Mouse (Mus musculus): ENCODE results near the gene Gli2. TPM values are rescaled to one million over a fixed set of nuclear protein-coding genes. Genes with fewer than 3 reads are reported as not detected.

Gli2 gene
- polyA plus RNA-seq, 1 experiment = 1.6 TPM

GRCm38 (mm10) chr1:118913414-118914385 lies 139.7 kb downstream of the Gli2 start:
- Histone ChIP-seq H3K4me3 (ENCODE audit: insufficient read depth, low read length) (no peak overlapping the region), H3K4me1 (ENCODE audit: control insufficient read depth, insufficient read depth, low read length) (no peaks in the 10 kb centered on the region), H3K27ac (ENCODE audit: insufficient read depth, low read length) (0 out of 2 replicates have a peak overlapping the region, but pooled peaks have one; percentile 10)
- no peak for TF ChIP-seq POLR2A (IDR thresholded peaks at IDR 0.05; ENCODE audit: extremely low read depth, insufficient read depth, low read length)
- no peak for TF ChIP-seq CTCF (IDR thresholded peaks at IDR 0.05; ENCODE audit: extremely low read depth, insufficient read depth, low read length)

- Histone ChIP-seq H3K4me3 (ENCODE audit: insufficient read depth, low read length) (no peak overlapping the region), H3K27ac (ENCODE audit: insufficient read depth, low read length) (no peak overlapping the region), H3K4me1 (ENCODE audit: control insufficient read depth, insufficient read depth, low read length) (no peaks in the 10 kb centered on the region)
- no peak for TF ChIP-seq POLR2A (IDR thresholded peaks at IDR 0.05; ENCODE audit: extremely low read depth, insufficient read depth, low read length)
- no peak for TF ChIP-seq CTCF (IDR thresholded peaks at IDR 0.05; ENCODE audit: extremely low read depth, insufficient read depth, low read length)
Observed at GRCm38 (mm10) chr1:118912929-118913328, 140.5 kb downstream of the Gli2 start.

GRCm38 (mm10) chr1:118911427-118911727 lies 142.0 kb downstream of the Gli2 start:
- TF ChIP-seq CTCF (IDR thresholded peaks at IDR 0.05; ENCODE audit: extremely low read depth, insufficient read depth, low read length) (no peak), POLR2A (IDR thresholded peaks at IDR 0.05; ENCODE audit: extremely low read depth, insufficient read depth, low read length) (no peak)
- Histone ChIP-seq H3K4me1 (ENCODE audit: control insufficient read depth, insufficient read depth, low read length) (no peaks in the 10 kb centered on the region), H3K4me3 (ENCODE audit: insufficient read depth, low read length) (no peak overlapping the region), H3K27ac (ENCODE audit: insufficient read depth, low read length) (no peak overlapping the region)

GRCm38 (mm10) chr1:118910693-118911426 lies 142.6 kb downstream of the Gli2 start:
- TF ChIP-seq CTCF (IDR thresholded peaks at IDR 0.05; ENCODE audit: extremely low read depth, insufficient read depth, low read length) (no peak), POLR2A (IDR thresholded peaks at IDR 0.05; ENCODE audit: extremely low read depth, insufficient read depth, low read length) (no peak)
- Histone ChIP-seq H3K4me1 (ENCODE audit: control insufficient read depth, insufficient read depth, low read length) (no peaks in the 10 kb centered on the region), H3K27ac (ENCODE audit: insufficient read depth, low read length) (no peak overlapping the region), H3K4me3 (ENCODE audit: insufficient read depth, low read length) (no peak overlapping the region)

- Histone ChIP-seq H3K27ac (ENCODE audit: insufficient read depth, low read length) (no peak overlapping the region), H3K4me1 (ENCODE audit: control insufficient read depth, insufficient read depth, low read length) (no peaks in the 10 kb centered on the region), H3K4me3 (ENCODE audit: insufficient read depth, low read length) (no peak overlapping the region)
- TF ChIP-seq CTCF (IDR thresholded peaks at IDR 0.05; ENCODE audit: extremely low read depth, insufficient read depth, low read length) = no peak
Observed at GRCm38 (mm10) chr1:118909051-118909450, 144.4 kb downstream of the Gli2 start.

- TF ChIP-seq CTCF (IDR thresholded peaks at IDR 0.05; ENCODE audit: extremely low read depth, insufficient read depth, low read length) (no peak), POLR2A (IDR thresholded peaks at IDR 0.05; ENCODE audit: extremely low read depth, insufficient read depth, low read length) (no peak)
Observed at GRCm38 (mm10) chr1:118907574-118907973, 145.8 kb downstream of the Gli2 start.

GRCm38 (mm10) chr1:118905319-118905718 lies 148.1 kb downstream of the Gli2 start:
- Histone ChIP-seq H3K27ac (ENCODE audit: insufficient read depth, low read length) (no peak overlapping the region), H3K4me1 (ENCODE audit: control insufficient read depth, insufficient read depth, low read length) (no peaks in the 10 kb centered on the region), H3K4me3 (ENCODE audit: insufficient read depth, low read length) (no peak overlapping the region)
- no peak for TF ChIP-seq POLR2A (IDR thresholded peaks at IDR 0.05; ENCODE audit: extremely low read depth, insufficient read depth, low read length)
- no peak for TF ChIP-seq CTCF (IDR thresholded peaks at IDR 0.05; ENCODE audit: extremely low read depth, insufficient read depth, low read length)

More at GRCm38 (mm10) chr1:118907574-118907973, 145.8 kb downstream of the Gli2 start:
- Histone ChIP-seq H3K4me1 (ENCODE audit: control insufficient read depth, insufficient read depth, low read length) (no peaks in the 10 kb centered on the region), H3K27ac (ENCODE audit: insufficient read depth, low read length) (no peak overlapping the region), H3K4me3 (ENCODE audit: insufficient read depth, low read length) (no peak overlapping the region)

GRCm38 (mm10) chr1:118904909-118905308 lies 148.5 kb downstream of the Gli2 start:
- Histone ChIP-seq H3K27ac (ENCODE audit: insufficient read depth, low read length) (no peak overlapping the region), H3K4me1 (ENCODE audit: control insufficient read depth, insufficient read depth, low read length) (no peaks in the 10 kb centered on the region), H3K4me3 (ENCODE audit: insufficient read depth, low read length) (no peak overlapping the region)
- TF ChIP-seq POLR2A (IDR thresholded peaks at IDR 0.05; ENCODE audit: extremely low read depth, insufficient read depth, low read length) (no peak), CTCF (IDR thresholded peaks at IDR 0.05; ENCODE audit: extremely low read depth, insufficient read depth, low read length) (no peak)

GRCm38 (mm10) chr1:118904431-118904830 lies 149.0 kb downstream of the Gli2 start:
- Histone ChIP-seq H3K27ac (ENCODE audit: insufficient read depth, low read length) (no peak overlapping the region), H3K4me3 (ENCODE audit: insufficient read depth, low read length) (no peak overlapping the region), H3K4me1 (ENCODE audit: control insufficient read depth, insufficient read depth, low read length) (no peaks in the 10 kb centered on the region)
- TF ChIP-seq CTCF (IDR thresholded peaks at IDR 0.05; ENCODE audit: extremely low read depth, insufficient read depth, low read length) = no peak
- no peak for TF ChIP-seq POLR2A (IDR thresholded peaks at IDR 0.05; ENCODE audit: extremely low read depth, insufficient read depth, low read length)

All from cortical plate, adult 2 months (tissue).